ENCODE assay signal across 29 mouse cellular contexts in genomic region chr3:68669418-68669974, GRCm38 (mm10). TPM values are rescaled to one million over a fixed set of nuclear protein-coding genes. Genes with fewer than 3 reads are reported as not detected.
A peak's percentile ranks its signal among the peaks of the same experiment; 100 is the strongest.
DNase-seq lines count a peak whose midpoint lies in the region; ATAC-seq and TF ChIP-seq lines count a peak whose summit lies in the region.
"Had no signal": no experiment of that assay in that cellular context is flagged by ENCODE, and none has a peak within 500 bp of the region (broad histone marks: within the 10 kb centered on the region; RNA-seq: fewer than 3 reads in every experiment).

No protein-coding gene starts in this region.

- H3K4me2 ChIP-seq in kidney, embryonic 14.5 days (replicated peaks; ENCODE audit: low read depth, low read length): no peak overlapping the region
- H3K4me2 ChIP-seq in forebrain, postnatal 0 days (ENCODE audit: low read depth): no peak overlapping the region
- H3K4me2 ChIP-seq: embryonic facial prominence, embryonic 13.5 days; heart, embryonic 15.5 days; hindbrain, embryonic 13.5 days; limb, embryonic 12.5 days; liver, embryonic 15.5 days; lung, embryonic 14.5 days; midbrain, embryonic 15.5 days; neural tube, embryonic 13.5 days had no signal

- no peak for TF ChIP-seq CTCF in olfactory bulb, adult 2 months (IDR thresholded peaks at IDR 0.05; ENCODE audit: insufficient read depth, low read depth, low read length)
- no peak for TF ChIP-seq CTCF in forebrain, postnatal 0 days (IDR thresholded peaks at IDR 0.05; ENCODE audit: low read depth)

- intact Hi-C loops in heart, postnatal 14 days (cut with DNase I): no loop called here

- WGBS in kidney, embryonic 14.5 days: 79% methylated on average over 5 of the region's 5 CpGs
- WGBS in olfactory bulb, adult 2 months: 37% methylated on average over 5 of the region's 5 CpGs
- 78% methylated on average over 5 of the region's 5 CpGs for WGBS in forebrain, postnatal 0 days

- H3K9me3 ChIP-seq in kidney, embryonic 14.5 days (ENCODE audit: control insufficient read depth, low read length): no peaks in the 10 kb centered on the region
- H3K9me3 ChIP-seq in forebrain, postnatal 0 days (ENCODE audit: low read length): no peaks in the 10 kb centered on the region
- H3K9me3 ChIP-seq: embryonic facial prominence, embryonic 13.5 days; heart, embryonic 15.5 days; hindbrain, embryonic 13.5 days; limb, embryonic 12.5 days; liver, embryonic 15.5 days; midbrain, embryonic 15.5 days; neural tube, embryonic 13.5 days had no signal

- no peak overlapping the region for H3K4me3 ChIP-seq in kidney, embryonic 14.5 days (ENCODE audit: low read length)
- no peak overlapping the region for H3K4me3 ChIP-seq in olfactory bulb, adult 2 months (ENCODE audit: insufficient read depth, low read depth, low read length)
- H3K4me3 ChIP-seq in forebrain, postnatal 0 days (ENCODE audit: low read depth, low read length): no peak overlapping the region
- H3K4me3 ChIP-seq: embryonic facial prominence, embryonic 13.5 days; heart, embryonic 15.5 days; hindbrain, embryonic 13.5 days; limb, embryonic 12.5 days; liver, embryonic 15.5 days; midbrain, embryonic 15.5 days; neural tube, embryonic 13.5 days had no signal

- no peak for ATAC-seq in kidney, embryonic 14.5 days (ENCODE audit: low FRiP score, low TSS enrichment)
- no peak for ATAC-seq in forebrain, postnatal 0 days
- ATAC-seq: activated CD4-positive, CD25-positive, alpha-beta regulatory T cell, adult 4 months; CD4-positive, CD25-positive, alpha-beta regulatory T cell, adult 4 months; forebrain, embryonic 16.5 days; intestine, embryonic 16.5 days; midbrain, embryonic 15.5 days had no signal

- TF ChIP-seq POLR2A in olfactory bulb, adult 2 months (IDR thresholded peaks at IDR 0.05; ENCODE audit: insufficient read depth, low read depth, low read length): no peak

- DNase-seq in heart, adult 11 months: peak; percentile 4
- no peak for DNase-seq in heart, postnatal 14 days
- DNase-seq in kidney, adult 9 months: peak; percentile 53
- peak; percentile 18 for DNase-seq in fat pad, adult 2 months (ENCODE audit: extremely low read depth, low read depth, low spot score)
- no peak for DNase-seq in natural killer cell, adult 2 months (ENCODE audit: low spot score in 2 of 2)
- DNase-seq in forebrain, postnatal 0 days: no peak
- DNase-seq: adrenal gland, adult 2 months; cerebellum, adult 11 months; cerebellum, adult 9-11 months; embryo, embryonic 11 days; heart, postnatal 36 days; layer of hippocampus, adult 9-11 months; lung, embryonic 14.5 days; lung, postnatal 14 days had no signal

- no peaks in the 10 kb centered on the region for H3K4me1 ChIP-seq in kidney, embryonic 14.5 days (ENCODE audit: control insufficient read depth, insufficient read depth, low read length)
- H3K4me1 ChIP-seq in olfactory bulb, adult 2 months (ENCODE audit: control insufficient read depth, insufficient read depth, low read length): peaks cover 2% of the 10 kb centered on the region; the same call in 1 of the 2 replicates
- H3K4me1 ChIP-seq in forebrain, postnatal 0 days (ENCODE audit: insufficient read depth): no peaks in the 10 kb centered on the region
- H3K4me1 ChIP-seq: embryonic facial prominence, embryonic 13.5 days; heart, embryonic 15.5 days; liver, embryonic 15.5 days; midbrain, embryonic 15.5 days had no signal

- no peaks in the 10 kb centered on the region for H3K27me3 ChIP-seq in kidney, embryonic 14.5 days (ENCODE audit: control insufficient read depth, insufficient read depth, low read length)
- H3K27me3 ChIP-seq in forebrain, postnatal 0 days (ENCODE audit: insufficient read depth, low read length): no peaks in the 10 kb centered on the region
- H3K27me3 ChIP-seq: embryonic facial prominence, embryonic 13.5 days; heart, embryonic 15.5 days; hindbrain, embryonic 13.5 days; limb, embryonic 12.5 days; liver, embryonic 15.5 days; midbrain, embryonic 15.5 days; neural tube, embryonic 13.5 days had no signal

- H3K27ac ChIP-seq in kidney, embryonic 14.5 days (ENCODE audit: low read depth, low read length): no peak overlapping the region
- H3K27ac ChIP-seq in olfactory bulb, adult 2 months (ENCODE audit: insufficient read depth, low read depth, low read length): 0 out of 2 replicates have a peak overlapping the region, but pooled peaks have one; percentile 8
- no peak overlapping the region for H3K27ac ChIP-seq in forebrain, postnatal 0 days (ENCODE audit: low read depth, low read length)
- H3K27ac ChIP-seq: embryonic facial prominence, embryonic 13.5 days; heart, embryonic 15.5 days; hindbrain, embryonic 13.5 days; limb, embryonic 12.5 days; liver, embryonic 15.5 days; midbrain, embryonic 15.5 days; neural tube, embryonic 13.5 days had no signal

- H3K36me3 ChIP-seq in kidney, embryonic 14.5 days (ENCODE audit: control insufficient read depth, insufficient read depth, low read length): no peaks in the 10 kb centered on the region
- no peaks in the 10 kb centered on the region for H3K36me3 ChIP-seq in forebrain, postnatal 0 days (ENCODE audit: insufficient read depth)
- H3K36me3 ChIP-seq: embryonic facial prominence, embryonic 13.5 days; heart, embryonic 15.5 days; hindbrain, embryonic 13.5 days; limb, embryonic 12.5 days; liver, embryonic 15.5 days; midbrain, embryonic 15.5 days; neural tube, embryonic 13.5 days had no signal

- no peak overlapping the region for H3K9ac ChIP-seq in kidney, embryonic 14.5 days (ENCODE audit: low read depth, low read length)
- no peak overlapping the region for H3K9ac ChIP-seq in forebrain, postnatal 0 days
- H3K9ac ChIP-seq: embryonic facial prominence, embryonic 13.5 days; heart, embryonic 15.5 days; hindbrain, embryonic 13.5 days; limb, embryonic 12.5 days; liver, embryonic 15.5 days; lung, embryonic 14.5 days; midbrain, embryonic 15.5 days; neural tube, embryonic 13.5 days had no signal

RNA-seq across cellular contexts. Expression of gene Il12a, which starts 20.9 kb away (rescaled TPM):
- total RNA-seq in heart, postnatal 14 days (2021): under 1 TPM; 0.27 to 0.60 TPM
- polyA plus RNA-seq in kidney, embryonic 14.5 days (2014; fragmentation: Nextera tagmentation; extraction: Ambion mirVana): 0.20 and 0.47 TPM in 2 replicates
- polyA plus RNA-seq in olfactory bulb, adult 2 months (2012; ENCODE audit: insufficient read depth, insufficient read length, low replicate concordance, missing spikeins): not detected in 2 replicates
- total RNA-seq in forebrain, postnatal 0 days (2014; rRNA removed): 0.23 TPM in 1 of 2 replicates, not detected in the other
- polyA plus RNA-seq in forebrain, postnatal 0 days (2015; fragmentation: Nextera tagmentation; extraction: Ambion mirVana): 0.40 TPM in 1 of 2 replicates, not detected in the other
- total RNA-seq: liver, adult 2 months had no signal
- polyA plus RNA-seq: activated CD4-positive, CD25-positive, alpha-beta regulatory T cell, adult 4 months; adrenal gland, adult 2 months; heart, embryonic 15.5 days; hindbrain, embryonic 13.5 days; intestine, embryonic 16.5 days; limb, embryonic 12.5 days; liver, adult 2 months; midbrain, embryonic 15.5 days; neural tube, embryonic 13.5 days; stomach, embryonic 14.5 days had no signal

Comparison
In these comparisons a context has a peak if more than half of its experiments do, and no peak if none do; other contexts are left out.
1. DNase-seq: peak in heart, adult 11 months (single experiment), kidney, adult 9 months (single experiment) and fat pad, adult 2 months (single experiment); none in heart, postnatal 14 days (0 of 2), natural killer cell, adult 2 months (0 of 2) and forebrain, postnatal 0 days (single experiment).